Mouse (Mus musculus) kidney, adult 9 months (tissue): ENCODE measurements around the gene Jph2.

Experiments used
- DNase-seq: peaks from one replicate; pipeline ENCODE4 v3.0.0; 2022

Jph2 gene

DNA sequence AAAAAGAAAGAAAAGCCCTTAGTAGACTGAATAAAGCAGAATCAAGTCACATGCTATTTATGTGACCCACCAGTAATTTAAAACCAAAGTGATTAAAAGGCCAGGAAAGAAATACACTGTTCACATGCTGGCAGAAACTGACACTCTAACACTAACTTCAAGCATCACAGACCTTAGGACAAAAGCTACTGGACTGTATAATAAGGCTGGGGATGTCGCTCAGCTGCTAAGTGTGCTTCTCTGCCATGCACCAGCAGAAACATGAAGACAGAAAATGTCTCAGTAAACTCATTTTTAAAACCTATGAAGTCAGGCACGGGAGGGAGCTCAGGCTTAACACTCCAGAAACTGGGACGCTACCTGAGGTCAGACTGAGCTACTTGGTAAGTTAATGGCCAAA lies 12.4 kb upstream of the Jph2 start:
- no peak for DNase-seq

- DNase-seq, result peak; percentile 52
These were observed 6.4 kb upstream of the Jph2 start for GRCm38 (mm10) chr2:163404037-163404815.

DNA sequence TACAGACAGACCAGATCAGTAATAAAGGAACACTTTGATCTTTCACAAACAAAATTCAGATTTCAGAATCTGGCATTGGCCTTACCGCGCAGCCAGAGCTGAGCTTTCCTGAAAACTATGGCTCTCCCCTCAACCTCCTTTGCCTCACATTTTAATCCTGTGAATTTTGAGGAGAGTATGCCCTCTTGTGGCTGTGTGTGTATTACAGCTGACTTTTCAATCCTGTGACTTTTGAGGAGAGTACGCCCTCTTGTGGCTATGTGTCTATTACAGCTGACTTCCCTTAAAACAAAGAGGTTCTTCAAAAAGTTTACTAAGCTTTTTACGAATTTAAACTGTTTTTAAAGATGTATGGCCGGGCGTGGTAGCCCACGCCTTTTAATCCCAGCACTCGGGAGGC lies 3.4 kb upstream of the Jph2 start:
- DNase-seq, result peak; percentile 90

- no peak for DNase-seq
These were observed 1.4 kb upstream of the Jph2 start for GRCm38 (mm10) chr2:163399222-163399621.

DNA sequence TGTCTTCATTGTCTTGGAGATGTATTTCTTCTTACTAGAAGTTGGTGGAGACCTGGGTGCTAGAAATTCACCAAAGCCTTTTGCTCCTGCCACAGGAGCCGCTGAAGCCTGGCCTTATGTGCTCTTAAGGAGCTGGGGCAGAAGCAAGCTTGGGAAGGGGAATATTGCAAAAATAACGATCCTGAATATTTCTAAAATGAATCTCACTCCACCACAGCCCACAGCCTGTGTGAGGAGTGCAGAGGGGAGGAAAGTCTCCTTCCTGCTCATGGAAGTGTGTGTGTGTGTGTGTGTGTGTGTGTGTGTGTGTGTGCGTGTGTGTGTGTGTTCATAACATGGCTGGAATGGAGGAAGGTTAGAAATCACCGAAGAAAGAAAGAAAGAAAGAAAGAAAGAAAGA lies 977 bp upstream of the Jph2 start:
- no peak for DNase-seq

DNA sequence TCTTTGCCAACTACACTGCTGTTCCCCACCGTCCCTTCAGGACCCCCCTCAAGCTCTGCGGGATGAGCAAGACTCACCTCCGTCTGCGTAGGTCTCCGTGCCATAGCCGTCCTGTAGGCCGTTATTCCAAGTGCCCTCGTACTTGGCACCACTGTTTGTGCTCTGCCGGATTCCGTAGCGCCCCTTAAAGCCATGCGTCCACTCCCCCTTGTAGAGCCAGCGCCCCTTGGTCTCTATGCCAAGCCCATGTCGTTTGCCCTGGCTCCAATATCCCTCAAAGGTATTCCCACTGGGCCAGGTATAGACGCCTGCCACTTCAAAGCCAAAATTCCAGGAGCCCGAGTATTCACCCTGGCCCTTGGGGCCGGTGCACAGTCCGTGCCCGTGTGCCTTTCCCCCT lies 722 bp downstream of the Jph2 start:
- DNase-seq, result no peak

DNA sequence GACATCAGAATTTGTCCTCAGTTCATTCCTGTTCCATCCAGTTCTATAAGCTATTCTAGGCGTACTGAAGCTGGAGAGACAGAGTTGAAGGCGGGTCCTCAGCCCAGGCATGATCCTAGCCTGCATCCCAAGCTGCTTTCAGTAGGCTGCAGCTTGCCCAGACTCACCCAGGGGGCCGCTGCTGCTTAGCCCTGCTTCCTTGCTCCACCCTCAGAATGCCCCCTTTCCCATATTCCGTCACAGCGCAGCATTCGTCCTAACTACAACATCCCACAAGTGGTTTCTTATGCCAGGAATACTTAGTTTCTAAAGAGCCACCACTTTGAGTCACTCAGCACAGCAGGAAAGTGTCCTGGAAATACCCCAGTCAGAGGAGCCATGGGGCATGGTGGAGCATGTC lies 2.8 kb downstream of the Jph2 start:
- DNase-seq, result no peak

GRCm38 (mm10) chr2:163393976-163394375 lies 3.8 kb downstream of the Jph2 start:
- no peak for DNase-seq

GRCm38 (mm10) chr2:163393241-163393640 lies 4.6 kb downstream of the Jph2 start:
- DNase-seq, result no peak

GRCm38 (mm10) chr2:163392436-163392835 lies 5.4 kb downstream of the Jph2 start:
- no peak for DNase-seq

DNA sequence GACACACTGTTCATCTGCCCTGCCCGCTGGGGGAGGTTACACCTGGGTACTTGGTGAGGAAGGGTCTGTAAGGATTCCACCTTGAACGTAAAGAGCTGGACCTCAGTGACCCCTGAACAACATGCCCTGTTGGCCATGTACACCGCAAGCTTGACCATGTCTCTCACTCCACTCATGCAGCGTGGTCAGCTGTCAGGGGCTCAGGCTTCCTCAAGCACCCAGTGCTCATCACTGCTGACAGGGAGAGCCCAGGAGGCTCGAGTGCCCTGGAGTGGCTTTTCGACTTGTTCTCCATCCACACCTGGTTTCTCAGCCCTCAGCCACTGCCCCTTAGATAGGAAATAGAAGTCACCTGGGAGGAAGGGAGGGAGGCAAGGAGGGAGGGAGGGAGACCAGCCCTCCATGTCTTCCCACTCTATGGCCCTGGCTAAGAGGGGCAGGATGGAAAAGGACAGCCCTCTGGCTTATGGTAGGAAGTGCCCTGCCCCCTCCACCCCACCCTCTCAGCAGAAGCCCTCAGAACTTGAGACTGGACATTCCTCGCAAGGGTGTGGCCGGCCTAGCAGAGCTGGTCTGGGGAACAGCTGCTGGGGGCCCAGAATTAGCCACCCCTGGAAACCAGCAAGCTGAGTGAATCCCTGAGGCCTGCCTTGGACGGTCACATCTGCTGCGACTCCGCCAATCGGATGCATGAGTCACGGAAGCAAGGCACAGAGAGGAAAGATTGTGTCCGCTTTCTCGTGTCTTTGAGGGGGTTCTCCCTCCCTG lies 11.2 kb downstream of the Jph2 start:
- no peak for DNase-seq

DNA sequence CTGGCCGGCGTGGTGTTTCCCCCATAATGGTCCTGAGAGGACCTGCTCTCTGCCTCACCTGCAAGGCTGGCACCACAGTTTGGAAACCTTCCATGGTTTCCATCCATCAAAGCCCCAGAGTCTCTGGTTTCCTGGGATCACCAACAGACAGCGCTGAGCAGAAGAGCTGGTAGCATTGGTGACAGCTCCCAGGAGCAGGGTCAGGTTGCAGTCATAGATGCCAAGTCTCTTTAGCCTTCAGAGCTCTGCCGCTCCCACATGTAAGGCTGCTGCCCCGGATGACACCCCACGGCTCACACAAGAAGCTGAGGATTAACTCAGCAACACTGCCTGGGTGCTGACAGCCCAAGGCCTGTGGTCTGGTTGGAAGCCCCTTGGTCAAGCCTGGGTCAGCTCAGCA lies 12.7 kb downstream of the Jph2 start:
- no peak for DNase-seq

GRCm38 (mm10) chr2:163381246-163381645 lies 16.5 kb downstream of the Jph2 start:
- DNase-seq, result no peak

GRCm38 (mm10) chr2:163379366-163379765 lies 18.4 kb downstream of the Jph2 start:
- no peak for DNase-seq

- no peak for DNase-seq
These were observed 21.7 kb downstream of the Jph2 start for GRCm38 (mm10) chr2:163376082-163376481.

GRCm38 (mm10) chr2:163375468-163375867 lies 22.3 kb downstream of the Jph2 start:
- no peak for DNase-seq

DNA sequence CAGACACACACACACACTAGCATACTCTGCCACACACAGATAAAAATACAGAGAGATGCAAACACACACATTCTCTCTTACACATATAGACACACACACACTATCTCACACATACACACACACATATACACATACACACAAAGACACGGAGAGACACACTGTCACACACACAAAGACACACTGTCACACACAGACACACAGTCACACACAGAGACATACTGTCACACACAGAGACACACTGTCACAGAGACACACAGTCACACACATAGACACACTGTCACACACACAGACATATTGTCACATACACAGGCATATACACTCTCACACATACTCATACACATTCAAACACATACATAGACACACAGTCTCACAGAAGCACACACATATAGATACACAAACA lies 25.2 kb downstream of the Jph2 start:
- no peak for DNase-seq

DNA sequence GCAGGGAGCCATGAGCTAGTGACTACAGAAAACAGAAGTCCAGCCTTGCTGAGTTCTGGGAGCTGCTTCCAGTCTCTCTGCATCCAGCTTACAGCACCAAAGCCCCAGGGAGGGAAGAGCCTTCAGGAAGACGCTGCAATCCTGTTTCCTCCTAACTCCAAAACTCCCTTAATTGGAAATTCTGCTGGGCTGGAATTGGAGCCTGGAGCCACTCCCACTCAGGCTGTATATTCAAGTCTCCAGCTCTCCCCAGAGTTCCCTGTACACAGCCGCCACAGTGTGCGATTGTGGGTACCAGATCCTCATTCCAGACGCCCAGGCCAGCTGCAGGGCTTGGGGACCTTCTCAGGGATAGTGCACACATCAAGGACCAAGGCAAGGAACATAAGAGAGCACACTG lies 27.6 kb downstream of the Jph2 start:
- no peak for DNase-seq

DNA sequence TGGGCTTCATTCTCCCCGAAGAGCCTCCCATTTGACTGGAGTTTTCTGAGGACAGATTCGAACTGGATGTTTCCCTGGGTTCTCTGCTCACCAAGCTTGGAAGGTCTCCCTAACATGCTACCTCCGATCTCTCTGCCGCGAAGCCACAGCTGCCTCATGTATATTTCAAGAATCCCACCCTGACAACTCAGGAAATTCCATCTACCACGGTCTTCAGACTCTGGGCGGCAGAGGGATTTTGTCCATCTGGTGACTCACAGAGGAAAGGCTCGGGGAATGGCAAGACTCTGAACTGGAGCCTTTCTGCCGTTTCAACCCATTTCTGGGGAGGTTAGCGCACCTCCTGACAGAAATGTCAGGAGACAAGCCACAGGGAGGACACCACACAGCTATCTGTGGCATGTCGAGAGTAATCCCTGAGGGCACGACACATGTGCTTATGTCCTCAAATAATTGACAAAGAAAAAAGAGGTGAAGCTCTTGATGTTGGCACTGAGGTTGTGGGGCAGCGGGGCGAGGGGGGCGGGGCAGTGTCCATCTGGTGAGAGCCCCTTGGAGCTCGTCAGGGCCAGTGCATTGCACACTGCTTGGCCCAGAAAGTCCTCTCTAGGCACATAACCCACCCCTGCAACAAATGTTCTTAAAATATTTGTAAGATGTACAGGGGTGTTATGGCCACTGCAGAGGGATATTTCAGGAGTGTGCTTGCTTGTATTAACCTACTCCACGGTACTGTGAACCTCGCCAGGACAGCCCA lies 32.8 kb downstream of the Jph2 start:
- no peak for DNase-seq

DNA sequence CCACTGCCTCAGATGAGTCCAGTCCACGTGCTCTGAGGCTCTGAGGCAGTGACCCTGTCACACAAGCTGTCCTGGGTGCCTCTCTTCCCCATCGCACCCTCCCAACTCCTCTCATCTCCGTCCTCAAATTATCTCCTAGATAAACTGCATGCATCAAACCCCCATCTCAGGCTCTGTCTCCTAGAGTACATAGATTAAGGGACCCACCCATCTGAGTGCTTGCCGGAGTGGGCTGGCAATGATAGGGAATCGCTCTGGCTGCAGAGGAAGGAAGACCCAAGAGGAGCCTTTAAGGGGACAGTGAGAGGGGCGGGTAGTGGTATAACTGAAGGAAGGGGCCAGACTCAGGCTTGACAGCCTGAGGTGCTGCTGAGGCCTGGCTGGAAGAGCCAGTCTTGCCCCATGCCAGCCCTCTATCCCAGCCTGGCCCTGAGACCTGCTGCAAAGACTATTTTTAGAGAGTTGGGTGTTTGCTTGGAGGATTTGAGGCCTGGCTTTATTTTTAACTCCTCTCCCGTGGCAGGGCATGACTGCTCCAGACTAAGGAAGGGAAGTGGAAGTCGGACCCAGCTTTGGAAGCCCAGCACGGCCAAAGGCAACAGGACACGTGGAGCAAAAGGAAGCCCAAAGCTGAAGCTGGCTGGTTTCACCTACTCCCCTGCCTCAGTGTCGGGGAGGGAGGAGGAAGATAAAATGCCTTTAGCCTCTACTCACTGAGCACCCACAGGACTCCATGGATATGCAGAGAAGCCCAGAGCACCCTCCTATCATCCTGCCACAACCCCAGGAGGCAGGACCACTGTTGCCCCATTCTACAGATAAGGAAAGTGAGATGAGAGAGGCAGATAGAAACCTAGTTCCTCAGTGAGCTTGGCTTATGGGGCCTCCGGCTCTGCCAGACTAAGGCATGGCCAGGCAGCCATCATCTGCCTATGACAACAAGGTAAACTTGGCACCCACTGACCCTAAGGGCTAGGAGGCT lies 34.6 kb downstream of the Jph2 start:
- DNase-seq, result no peak

- DNase-seq, result no peak
These were observed 36.8 kb downstream of the Jph2 start for GRCm38 (mm10) chr2:163360858-163361623.

- DNase-seq, result no peak
These were observed 38.5 kb downstream of the Jph2 start for GRCm38 (mm10) chr2:163359253-163359652.
